Mouse (Mus musculus): Measurements from ENCODE around the gene Dysf. TPM values are rescaled to one million over a fixed set of nuclear protein-coding genes. Genes with fewer than 3 reads are reported as not detected.
A peak's percentile ranks its signal among the peaks of the same experiment; 100 is the strongest.
"Not testable (repeated sequence)": the region's sequence is repeated elsewhere in the genome, so short reads cannot be mapped to it uniquely, and the experiment has no call there.

Gene Dysf
- polyA plus RNA-seq, 1 experiment from 2014 or later = 6.0 TPM

DNA sequence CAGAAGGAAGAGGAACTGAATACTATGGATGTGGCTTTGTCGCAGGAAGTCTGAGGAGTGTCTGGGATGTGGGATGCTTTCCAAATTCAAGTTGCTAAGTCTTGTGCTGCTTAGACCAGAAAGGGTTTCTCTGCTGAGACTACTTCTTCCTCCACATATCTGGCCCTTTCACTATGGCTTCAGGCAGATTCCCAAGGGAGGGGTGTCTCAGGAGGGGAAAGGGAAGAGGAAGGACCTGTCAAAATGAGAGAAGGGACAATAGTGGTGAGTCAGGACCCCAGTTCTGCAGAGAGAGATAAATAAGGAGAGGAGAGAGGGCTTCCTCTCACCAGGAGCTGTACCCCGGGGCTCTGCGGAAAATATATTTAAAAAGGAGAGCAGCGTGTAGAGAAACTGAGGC, 11.6 kb downstream of the Dysf start:
- peaks cover 28% of the 10 kb centered on the region for H3K27me3 ChIP-seq (replicated peaks; ENCODE audit: low read depth, poor library complexity, severe bottlenecking)
- no peak overlapping the region for H3K27ac ChIP-seq (replicated peaks)
- H3K9me3 ChIP-seq = no peaks in the 10 kb centered on the region
- H3K4me1 ChIP-seq = peaks cover 12% of the 10 kb centered on the region
- H3K4me3 ChIP-seq = peak overlapping the region; percentile 55; the same call in 1 of the 2 replicates
- 81% methylated on average over 4 of the region's 4 CpGs for WGBS
- DNase-seq (ENCODE audit: low spot score) = no peak
- H3K36me3 ChIP-seq (replicated peaks) = no peaks in the 10 kb centered on the region

DNA sequence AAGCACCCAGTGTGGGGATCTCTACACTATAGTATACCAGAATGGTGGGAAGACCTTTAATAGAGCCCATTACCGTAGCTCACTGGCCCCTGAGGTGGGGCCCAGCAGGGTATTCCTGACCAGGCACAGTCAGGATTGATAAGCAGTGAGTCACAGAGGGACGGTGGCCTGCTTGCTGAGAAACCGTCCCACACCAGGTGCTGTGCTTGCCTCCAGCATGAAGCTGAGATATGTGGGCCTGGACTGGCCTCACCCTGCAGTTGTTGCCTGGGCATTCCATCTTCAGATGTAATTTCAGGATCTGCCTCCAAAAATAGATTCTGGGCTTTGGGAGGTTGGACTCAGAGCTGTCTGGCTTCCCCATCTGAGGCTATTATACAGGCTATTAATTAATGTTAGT, 13.6 kb downstream of the Dysf start:
- Histone ChIP-seq H3K9me3 (no peaks in the 10 kb centered on the region), H3K4me1 (peaks cover 12% of the 10 kb centered on the region), H3K36me3 (replicated peaks) (no peaks in the 10 kb centered on the region), H3K27ac (replicated peaks) (no peak overlapping the region), H3K27me3 (replicated peaks; ENCODE audit: low read depth, poor library complexity, severe bottlenecking) (peaks cover 28% of the 10 kb centered on the region), H3K4me3 (no peak overlapping the region)
- DNase-seq (ENCODE audit: low spot score) = no peak
- WGBS = 75% methylated on average over 3 of the region's 3 CpGs

DNA sequence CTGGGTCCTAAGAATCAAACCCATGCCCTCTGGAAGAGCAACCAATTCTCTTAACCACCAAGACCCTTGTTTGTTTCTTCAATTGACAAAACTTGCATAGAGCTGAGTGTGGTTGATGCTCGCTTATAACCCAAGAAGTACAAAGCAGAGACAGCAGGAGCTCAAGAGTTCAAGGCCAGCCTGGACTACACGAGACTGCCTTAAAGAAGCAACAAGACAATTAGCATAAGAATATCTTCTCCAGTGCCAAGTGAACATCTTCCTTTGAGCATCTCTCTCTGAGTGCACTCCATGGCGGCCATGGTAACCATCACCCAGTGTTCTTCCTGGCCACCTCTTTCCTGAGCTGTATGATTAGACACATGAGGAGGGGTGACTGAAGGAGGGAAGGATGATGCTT, 17.2 kb downstream of the Dysf start:
- 76% methylated on average over 3 of the region's 3 CpGs for WGBS
- Histone ChIP-seq H3K36me3 (replicated peaks) (no peaks in the 10 kb centered on the region), H3K4me1 (no peaks in the 10 kb centered on the region), H3K27ac (replicated peaks) (no peak overlapping the region), H3K4me3 (no peak overlapping the region), H3K9me3 (no peaks in the 10 kb centered on the region), H3K27me3 (replicated peaks; ENCODE audit: low read depth, poor library complexity, severe bottlenecking) (no peaks in the 10 kb centered on the region)
- no peak for DNase-seq (ENCODE audit: low spot score)

DNA sequence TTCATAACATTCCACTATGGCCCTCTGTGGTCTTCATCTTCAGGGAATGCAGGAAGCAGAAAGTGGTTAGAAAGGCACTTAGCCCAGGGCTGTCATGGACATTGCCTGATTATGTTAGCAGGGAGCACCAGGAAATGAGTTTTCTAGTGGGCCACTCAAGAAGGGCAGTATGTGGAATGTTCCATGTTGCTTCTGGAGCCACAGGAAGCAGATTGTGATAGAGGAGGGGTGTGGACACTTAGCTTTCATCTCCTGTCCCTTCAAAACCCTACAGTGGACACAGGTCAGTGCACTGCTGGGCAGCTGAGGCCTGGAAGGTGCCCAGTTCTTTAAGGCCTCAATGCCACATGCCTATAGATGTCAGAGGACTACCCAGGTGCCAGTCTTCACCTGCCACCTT, 20.4 kb downstream of the Dysf start:
- DNase-seq (ENCODE audit: low spot score) = no peak
- no peaks in the 10 kb centered on the region for H3K4me1 ChIP-seq
- no peaks in the 10 kb centered on the region for H3K36me3 ChIP-seq (replicated peaks)
- no peak overlapping the region for H3K4me3 ChIP-seq
- H3K27me3 ChIP-seq (replicated peaks; ENCODE audit: low read depth, poor library complexity, severe bottlenecking) = no peaks in the 10 kb centered on the region
- no peaks in the 10 kb centered on the region for H3K9me3 ChIP-seq
- H3K27ac ChIP-seq (replicated peaks) = no peak overlapping the region

DNA sequence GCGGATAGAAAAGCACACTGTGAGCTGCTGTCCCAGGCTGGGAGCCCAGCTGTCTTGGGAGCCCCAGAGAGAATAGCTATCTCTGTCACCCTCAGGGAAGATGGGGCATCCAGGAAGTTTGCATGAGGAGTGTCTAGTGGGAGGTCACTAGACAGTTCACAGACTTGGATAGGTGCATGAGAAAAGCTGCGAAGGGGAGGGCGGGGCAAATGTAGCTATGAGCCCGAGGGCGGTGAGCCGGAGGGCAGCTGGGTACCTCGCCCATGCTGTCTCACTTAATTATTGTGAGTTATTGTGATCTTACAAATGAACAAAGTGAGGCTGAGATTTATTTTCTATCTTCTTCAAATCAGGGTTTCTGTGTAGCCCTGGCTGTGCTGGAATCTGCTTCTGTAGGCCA, 21.4 kb downstream of the Dysf start:
- Histone ChIP-seq H3K4me3 (no peak overlapping the region), H3K27ac (replicated peaks) (no peak overlapping the region), H3K9me3 (no peaks in the 10 kb centered on the region), H3K36me3 (replicated peaks) (no peaks in the 10 kb centered on the region), H3K4me1 (no peaks in the 10 kb centered on the region), H3K27me3 (replicated peaks; ENCODE audit: low read depth, poor library complexity, severe bottlenecking) (no peaks in the 10 kb centered on the region)
- WGBS = 88% methylated on average over 7 of the region's 7 CpGs
- no peak for DNase-seq (ENCODE audit: low spot score)

DNA sequence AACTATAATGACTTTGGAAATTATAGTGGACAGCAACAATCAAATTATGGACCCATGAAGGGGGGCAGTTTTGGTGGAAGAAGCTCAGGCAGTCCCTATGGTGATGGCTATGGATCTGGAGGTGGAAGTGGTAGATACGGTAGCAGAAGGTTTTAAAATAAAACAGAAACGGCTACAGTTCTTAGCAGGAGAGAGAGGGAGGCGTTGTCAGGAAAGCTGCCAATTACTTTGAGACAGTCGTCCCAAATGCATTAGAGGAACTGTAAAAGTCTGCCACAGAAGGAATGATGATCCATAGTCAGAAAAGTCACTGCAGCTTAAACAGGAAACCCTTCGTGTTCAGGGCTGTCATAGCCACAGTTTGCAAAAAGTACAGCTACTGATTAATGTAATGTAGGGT, 24.1 kb downstream of the Dysf start:
- not testable (repeated sequence) for H3K36me3 ChIP-seq (replicated peaks); H3K4me3 ChIP-seq; H3K4me1 ChIP-seq; H3K27ac ChIP-seq (replicated peaks); DNase-seq (ENCODE audit: low spot score); H3K9me3 ChIP-seq; H3K27me3 ChIP-seq (replicated peaks; ENCODE audit: low read depth, poor library complexity, severe bottlenecking)
- WGBS = 83% methylated on average over 5 of the region's 5 CpGs

DNA sequence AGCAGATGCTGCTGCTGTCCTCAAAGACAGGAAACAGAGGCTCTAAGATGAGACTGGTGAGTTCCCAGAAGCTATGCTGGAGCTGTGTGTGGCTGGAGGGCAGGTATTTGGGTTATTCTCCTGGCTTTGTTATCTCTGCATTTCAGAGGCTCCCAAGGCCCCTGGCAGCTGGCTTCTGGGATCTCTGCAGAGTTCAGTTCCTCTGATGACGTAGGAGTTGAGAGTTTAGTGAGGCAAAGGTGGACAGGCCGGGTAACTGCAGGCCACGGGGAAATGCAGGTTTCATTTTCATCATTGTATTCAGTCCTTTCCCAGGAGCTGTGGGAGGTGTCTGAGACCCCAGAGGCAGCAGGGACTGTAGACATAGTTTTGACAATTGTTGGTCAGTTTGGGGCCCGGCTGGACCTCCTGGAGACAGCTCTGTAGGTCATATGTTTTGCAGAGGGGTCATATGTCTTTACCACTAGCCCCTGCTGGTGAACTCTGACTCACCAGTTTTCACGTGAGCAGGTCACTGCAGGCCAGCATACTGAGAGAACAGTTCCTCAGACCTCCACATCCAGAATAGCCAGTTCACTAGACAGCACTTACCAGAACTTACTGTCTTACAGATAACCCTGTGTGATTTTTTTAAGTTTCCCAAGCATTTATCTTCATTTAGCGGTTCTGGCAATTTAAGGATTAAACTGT, 35.0 kb downstream of the Dysf start:
- Histone ChIP-seq H3K27ac (replicated peaks) (no peak overlapping the region), H3K27me3 (replicated peaks; ENCODE audit: low read depth, poor library complexity, severe bottlenecking) (no peaks in the 10 kb centered on the region), H3K36me3 (replicated peaks) (no peaks in the 10 kb centered on the region), H3K4me3 (no peak overlapping the region), H3K4me1 (no peaks in the 10 kb centered on the region), H3K9me3 (no peaks in the 10 kb centered on the region)
- 63% methylated on average over 6 of the region's 6 CpGs for WGBS
- no peak for DNase-seq (ENCODE audit: low spot score)

DNA sequence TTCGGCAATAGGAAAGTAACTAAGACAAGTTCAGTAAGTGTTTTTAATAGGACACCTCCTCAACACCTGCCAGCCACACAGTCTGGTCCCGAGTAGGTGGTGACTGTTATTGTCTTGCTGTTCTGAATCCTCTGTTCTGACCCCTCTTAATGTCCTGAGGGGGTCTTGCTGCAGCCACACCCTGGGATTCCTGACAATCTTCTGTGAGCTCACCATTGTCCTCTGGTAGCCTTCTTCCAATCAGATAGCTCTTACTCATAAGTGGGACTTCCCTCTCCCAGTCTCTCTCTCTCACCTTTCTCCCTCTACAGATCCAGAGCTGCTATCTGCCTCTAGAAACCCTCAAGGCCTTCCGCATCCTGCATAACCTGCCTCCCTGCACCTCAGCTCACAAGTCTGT, 36.3 kb downstream of the Dysf start:
- no peak for DNase-seq (ENCODE audit: low spot score)

DNA sequence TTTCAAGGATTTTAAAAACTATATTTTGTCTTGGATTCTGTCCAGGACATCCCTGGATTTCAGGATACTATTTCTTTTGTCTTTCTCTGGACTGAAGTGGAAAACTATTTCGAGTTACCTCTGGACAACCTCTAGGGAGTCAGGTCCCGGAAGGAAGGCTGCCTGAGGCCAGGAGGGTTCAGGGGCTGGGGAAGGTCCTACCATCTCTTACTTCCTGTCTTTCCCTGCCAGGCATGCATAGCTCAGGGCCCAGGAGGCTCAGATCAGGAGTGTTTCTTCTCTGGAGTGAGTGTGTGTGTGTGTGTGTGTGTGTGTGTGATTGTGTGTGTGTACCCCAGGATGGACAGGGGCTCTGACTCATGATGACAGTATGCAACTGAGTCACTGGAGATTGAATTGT, 40.5 kb downstream of the Dysf start:
- 59% methylated on average over 2 of the region's 2 CpGs for WGBS

More for the DNA sequence above, 36.3 kb downstream of the Dysf start:
- no peak overlapping the region for H3K27ac ChIP-seq (replicated peaks)
- H3K4me1 ChIP-seq = no peaks in the 10 kb centered on the region
- no peaks in the 10 kb centered on the region for H3K36me3 ChIP-seq (replicated peaks)
- no peak overlapping the region for H3K4me3 ChIP-seq
- WGBS = 74% methylated on average over 3 of the region's 3 CpGs
- no peaks in the 10 kb centered on the region for H3K9me3 ChIP-seq
- H3K27me3 ChIP-seq (replicated peaks; ENCODE audit: low read depth, poor library complexity, severe bottlenecking) = no peaks in the 10 kb centered on the region

DNA sequence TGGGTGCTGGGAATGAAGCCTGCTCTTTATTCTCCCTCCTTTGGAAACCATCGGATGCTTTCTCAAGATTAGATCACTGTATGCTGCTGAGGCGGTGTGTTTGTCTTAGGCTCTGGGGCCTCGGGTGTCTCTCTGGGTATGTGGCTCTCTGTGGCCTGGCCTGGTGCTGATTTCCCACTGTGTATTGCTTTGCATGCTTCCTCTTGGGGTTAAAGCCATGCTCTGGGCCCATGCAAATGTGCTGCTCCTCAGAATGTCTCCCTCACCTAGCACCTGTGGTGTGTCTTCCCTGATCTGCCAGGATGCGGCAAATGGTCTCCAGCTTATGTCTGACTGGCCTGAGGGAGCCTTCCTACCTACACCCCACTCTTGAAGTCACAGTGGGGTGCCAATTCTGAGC, 41.8 kb downstream of the Dysf start:
- no peak for DNase-seq (ENCODE audit: low spot score)
- 88% methylated on average over 4 of the region's 4 CpGs for WGBS
- H3K27ac ChIP-seq (replicated peaks) = peak overlapping the region; percentile 19; the same call in 1 of the 2 replicates

More for the DNA sequence above, 40.5 kb downstream of the Dysf start:
- Histone ChIP-seq H3K27me3 (replicated peaks; ENCODE audit: low read depth, poor library complexity, severe bottlenecking) (no peaks in the 10 kb centered on the region), H3K9me3 (no peaks in the 10 kb centered on the region), H3K4me1 (0 out of 2 replicates have a peak, but pooled peaks cover 6% of the 10 kb centered on the region), H3K36me3 (replicated peaks) (no peaks in the 10 kb centered on the region), H3K27ac (replicated peaks) (no peak overlapping the region), H3K4me3 (no peak overlapping the region)
- DNase-seq (ENCODE audit: low spot score) = no peak

DNA sequence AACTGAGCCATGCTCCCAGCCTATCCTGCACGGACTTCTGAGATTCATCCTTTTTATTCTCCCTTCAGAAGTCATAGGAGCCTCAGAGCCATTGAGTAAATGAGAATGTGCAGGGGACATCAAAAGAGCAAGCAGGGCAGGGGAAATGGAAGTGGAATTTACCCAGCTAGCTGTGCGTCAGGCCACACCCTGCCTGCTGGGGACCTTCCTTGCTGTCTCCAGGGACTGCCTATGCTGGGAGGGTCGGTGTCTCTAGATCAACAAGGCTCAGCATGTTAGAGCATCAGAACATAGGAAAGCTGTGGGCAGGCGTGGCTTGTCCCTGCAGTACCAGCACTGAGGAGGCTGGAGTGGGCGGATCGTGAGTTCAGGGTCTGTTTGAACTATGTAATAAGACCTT, 42.6 kb downstream of the Dysf start:
- H3K9me3 ChIP-seq = no peaks in the 10 kb centered on the region
- 0 out of 2 replicates have a peak overlapping the region, but pooled peaks have one; percentile 19 for H3K27ac ChIP-seq (replicated peaks)
- DNase-seq (ENCODE audit: low spot score) = no peak
- H3K4me1 ChIP-seq = 0 out of 2 replicates have a peak, but pooled peaks cover 6% of the 10 kb centered on the region
- no peaks in the 10 kb centered on the region for H3K27me3 ChIP-seq (replicated peaks; ENCODE audit: low read depth, poor library complexity, severe bottlenecking)
- WGBS = 62% methylated on average over 6 of the region's 6 CpGs
- H3K36me3 ChIP-seq (replicated peaks) = no peaks in the 10 kb centered on the region
- H3K4me3 ChIP-seq = no peak overlapping the region

More for the DNA sequence above, 41.8 kb downstream of the Dysf start:
- Histone ChIP-seq H3K9me3 (no peaks in the 10 kb centered on the region), H3K27me3 (replicated peaks; ENCODE audit: low read depth, poor library complexity, severe bottlenecking) (no peaks in the 10 kb centered on the region), H3K4me3 (no peak overlapping the region), H3K4me1 (0 out of 2 replicates have a peak, but pooled peaks cover 6% of the 10 kb centered on the region), H3K36me3 (replicated peaks) (no peaks in the 10 kb centered on the region)

DNA sequence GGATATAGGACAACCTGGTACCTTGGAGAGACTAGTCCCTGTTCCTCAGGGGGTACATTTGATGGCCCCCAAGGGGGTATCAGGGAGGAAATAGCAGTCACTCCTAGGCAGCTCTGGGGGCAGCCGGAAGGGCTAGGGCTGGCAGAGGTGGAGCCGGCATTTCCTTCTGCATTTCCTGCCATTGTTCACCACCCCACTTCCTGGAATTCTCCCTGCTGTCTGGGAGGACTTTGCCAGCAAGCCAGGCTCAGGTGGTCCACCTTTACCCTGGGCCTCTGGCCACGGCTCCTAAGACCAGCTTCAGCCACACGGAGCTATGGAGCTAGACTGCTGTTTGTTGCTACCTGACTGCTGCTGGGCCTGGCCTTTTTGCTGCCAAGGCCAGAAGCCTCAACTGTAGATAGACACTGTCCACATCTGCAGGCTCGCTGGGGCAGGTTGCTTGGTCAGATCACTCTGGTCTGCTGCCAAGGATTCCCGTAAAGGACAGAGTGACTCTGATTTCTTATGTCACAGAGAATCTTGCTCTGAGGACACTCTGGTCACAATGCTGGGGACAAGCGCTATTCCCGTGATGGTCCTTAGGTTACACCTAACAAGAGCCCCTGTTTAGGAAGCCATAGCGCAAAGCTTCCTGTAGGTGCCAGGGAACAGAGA, 45.6 kb downstream of the Dysf start:
- WGBS = 76% methylated on average over 9 of the region's 9 CpGs
- H3K4me3 ChIP-seq = no peak overlapping the region
- no peaks in the 10 kb centered on the region for H3K27me3 ChIP-seq (replicated peaks; ENCODE audit: low read depth, poor library complexity, severe bottlenecking)
- no peaks in the 10 kb centered on the region for H3K9me3 ChIP-seq
- H3K27ac ChIP-seq (replicated peaks) = no peak overlapping the region
- DNase-seq (ENCODE audit: low spot score) = no peak
- 0 out of 2 replicates have a peak, but pooled peaks cover 6% of the 10 kb centered on the region for H3K4me1 ChIP-seq
- no peaks in the 10 kb centered on the region for H3K36me3 ChIP-seq (replicated peaks)

DNA sequence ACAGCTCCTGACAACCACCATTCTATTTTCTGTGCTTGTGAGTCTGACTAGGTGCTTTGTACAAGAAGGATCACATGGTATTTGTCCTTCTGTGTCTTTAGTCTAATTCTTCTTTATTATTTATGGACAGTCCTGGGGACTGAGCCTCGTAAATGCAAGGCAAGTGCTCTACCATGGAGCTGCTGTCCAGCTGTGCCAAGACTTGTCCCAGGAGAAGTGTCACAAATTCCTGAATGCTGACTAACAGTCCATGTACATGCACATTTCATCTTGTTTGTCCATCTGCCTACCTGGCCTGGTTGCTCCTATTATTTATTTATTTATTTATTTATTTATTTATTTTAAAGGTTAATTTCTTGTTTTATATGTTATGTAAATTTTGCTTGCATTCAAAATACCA, 47.2 kb downstream of the Dysf start:
- Histone ChIP-seq H3K36me3 (replicated peaks) (no peaks in the 10 kb centered on the region), H3K27ac (replicated peaks) (no peak overlapping the region), H3K9me3 (no peaks in the 10 kb centered on the region), H3K27me3 (replicated peaks; ENCODE audit: low read depth, poor library complexity, severe bottlenecking) (no peaks in the 10 kb centered on the region), H3K4me3 (no peak overlapping the region), H3K4me1 (0 out of 2 replicates have a peak, but pooled peaks cover 6% of the 10 kb centered on the region)
- WGBS = 81% methylated on average over 1 of the region's 1 CpGs
- no peak for DNase-seq (ENCODE audit: low spot score)
